Mouse (Mus musculus) hindbrain, postnatal 0 days (tissue): ENCODE data around the gene Gbf1. TPM values are rescaled to one million over a fixed set of nuclear protein-coding genes. Genes with fewer than 3 reads are reported as not detected.

Experiments used
- ATAC-seq: fragments of 200-750 bp; cut with Nextera tagmentation; 2 replicates; pipeline ENCODE4 v1.8.0; 2017; ENCODE audit warnings: mild to moderate bottlenecking, moderate TSS enrichment, moderate library complexity
- DNase-seq: peaks from one replicate; pipeline ENCODE4 v3.0.0-alpha.2; 2015; ENCODE audit warnings: low spot score
- H3K27ac ChIP-seq: fragments of 300-500 bp; sonication (generic); 2 replicates; pipeline ENCODE4 v1.5.1; 2014; ENCODE audit warnings: mild to moderate bottlenecking
- H3K27me3 ChIP-seq: fragments of 300-500 bp; sonication (generic); 2 replicates; pipeline ENCODE4 v1.6.1; 2014; ENCODE audit warnings: low read length, mixed read lengths; ENCODE audit not compliant: insufficient read depth
- H3K36me3 ChIP-seq: fragments of 300-500 bp; sonication (generic); 2 replicates; pipeline ENCODE4 v1.6.1; 2014; ENCODE audit warnings: low read length, mixed read lengths; ENCODE audit not compliant: insufficient read depth
- H3K4me1 ChIP-seq: fragments of 300-500 bp; sonication (generic); 2 replicates; pipeline ENCODE4 v1.6.1; 2014; ENCODE audit warnings: antibody characterized with exemption, low read length, mixed read lengths; ENCODE audit not compliant: insufficient read depth
- H3K4me2 ChIP-seq: fragments of 300-500 bp; sonication (generic); 2 replicates; pipeline ENCODE4 v1.6.1; 2014; ENCODE audit warnings: low read depth, mild to moderate bottlenecking, low read length, moderate library complexity, mixed read lengths
- H3K4me3 ChIP-seq: fragments of 300-500 bp; sonication (generic); 2 replicates; pipeline ENCODE4 v1.5.1; 2014; ENCODE audit warnings: low read length
- H3K9ac ChIP-seq: fragments of 300-500 bp; sonication (generic); replicated peaks from 2 replicates; pipeline ENCODE4 v1.6.1; 2014; ENCODE audit warnings: mild to moderate bottlenecking, low read length, moderate library complexity, mixed read lengths
- H3K9me3 ChIP-seq: fragments of 300-500 bp; sonication (generic); 2 replicates; pipeline ENCODE4 v1.6.1; 2016; ENCODE audit warnings: low read length, mixed read lengths
- CTCF ChIP-seq: IDR thresholded peaks from 2 replicates; pipeline ENCODE4 v1.5.1; 2016; ENCODE audit warnings: antibody characterized with exemption, control low read depth, low read depth
- WGBS: fragments of 180-500 bp; shearing (Covaris S2); extraction: QIAGEN DNeasy Blood & Tissue Kit; methylation state at CpG from one replicate; pipeline ENCODE4 v1.1.7; 2014; 5-methylcytosine and 5-hydroxymethylcytosine counted together
- polyA plus RNA-seq: library from polyadenylated mRNA; unstranded; fragments of >200 nt; fragmentation: Nextera tagmentation; extraction: Ambion mirVana; gene quantifications from 2 replicates; pipeline ENCODE4 v1.2.1, GENCODE M21; 2015
- total RNA-seq: library from RNA; depleted of rRNA; stranded (reverse); fragments of >200 nt; gene quantifications from 2 replicates; pipeline ENCODE4 v1.2.3, GENCODE M21; 2014

Gene Gbf1
- total and polyA plus RNA-seq, 2 experiments from 2014 or later, result 52.0 to 63.7 TPM

GRCm38 (mm10) chr19:46186611-46187010 lies 34.3 kb downstream of the Gbf1 start:
- no peak for TF ChIP-seq CTCF
- WGBS, result 52% methylated on average over 3 of the region's 3 CpGs
- H3K27ac ChIP-seq, result no peak overlapping the region
- H3K4me3 ChIP-seq, result no peak overlapping the region
- no peaks in the 10 kb centered on the region for H3K9me3 ChIP-seq
- H3K27me3 ChIP-seq, result no peaks in the 10 kb centered on the region
- DNase-seq (no peak), ATAC-seq (no peak)
- no peaks in the 10 kb centered on the region for H3K4me1 ChIP-seq
- no peak overlapping the region for H3K9ac ChIP-seq
- H3K4me2 ChIP-seq, result no peak overlapping the region
- H3K36me3 ChIP-seq, result 0 out of 2 replicates have a peak, but pooled peaks cover 6% of the 10 kb centered on the region

DNA sequence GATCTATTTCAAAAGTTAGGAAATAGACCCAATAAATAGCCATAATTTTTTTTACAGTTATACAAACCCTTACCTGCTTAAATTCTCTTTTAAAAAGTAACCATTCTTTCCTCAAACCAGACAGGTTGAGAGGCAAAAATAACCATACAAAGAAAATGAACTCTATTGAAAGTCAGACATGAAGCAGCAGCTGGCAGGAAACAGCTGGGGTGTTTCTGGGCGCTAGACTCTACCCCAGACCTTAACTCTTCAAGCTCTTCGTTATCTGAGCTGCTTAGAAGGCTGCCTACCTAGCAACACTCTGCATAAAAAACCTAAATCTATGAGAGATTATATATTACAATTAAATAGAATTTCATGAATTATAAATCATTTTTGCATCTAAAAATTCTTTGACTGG lies 34.9 kb downstream of the Gbf1 start:
- H3K9me3 ChIP-seq, result no peaks in the 10 kb centered on the region
- no peak overlapping the region for H3K9ac ChIP-seq
- H3K27ac ChIP-seq, result no peak overlapping the region
- H3K4me1 ChIP-seq, result no peaks in the 10 kb centered on the region
- no peak overlapping the region for H3K4me3 ChIP-seq
- TF ChIP-seq CTCF, result no peak
- H3K36me3 ChIP-seq, result 0 out of 2 replicates have a peak, but pooled peaks cover 3% of the 10 kb centered on the region
- H3K27me3 ChIP-seq, result no peaks in the 10 kb centered on the region
- ATAC-seq, result no peak
- H3K4me2 ChIP-seq, result no peak overlapping the region
- DNase-seq, result no peak
- 81% methylated on average over 2 of the region's 2 CpGs for WGBS

DNA sequence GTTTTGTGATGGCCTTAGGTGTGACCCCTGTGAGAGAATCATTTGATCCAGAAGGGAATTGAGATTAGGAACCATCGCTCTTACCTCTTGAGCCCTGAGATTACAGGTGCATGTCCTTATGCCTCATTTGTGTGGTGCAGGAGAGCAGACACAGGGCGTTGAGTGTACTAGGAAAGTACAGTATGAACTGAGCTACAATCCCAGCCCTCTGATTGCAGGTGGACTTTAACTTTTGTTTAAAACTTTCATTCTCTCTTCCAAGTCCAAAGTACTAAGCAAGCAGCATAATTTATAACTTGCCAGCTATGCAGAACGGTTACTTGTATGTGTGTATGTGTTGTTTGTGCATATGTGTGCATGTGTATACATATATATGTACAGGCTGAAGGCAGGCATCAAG lies 46.0 kb downstream of the Gbf1 start:
- DNase-seq, result no peak
- H3K36me3 ChIP-seq, result no peaks in the 10 kb centered on the region
- 96% methylated on average over 3 of the region's 3 CpGs for WGBS
- H3K27me3 ChIP-seq, result no peaks in the 10 kb centered on the region
- TF ChIP-seq CTCF, result no peak
- no peak overlapping the region for H3K9ac ChIP-seq
- H3K9me3 ChIP-seq, result no peaks in the 10 kb centered on the region
- no peak overlapping the region for H3K4me2 ChIP-seq
- ATAC-seq, result no peak
- no peak overlapping the region for H3K27ac ChIP-seq
- no peaks in the 10 kb centered on the region for H3K4me1 ChIP-seq
- no peak overlapping the region for H3K4me3 ChIP-seq

GRCm38 (mm10) chr19:46198891-46199290 lies 46.6 kb downstream of the Gbf1 start:
- Histone ChIP-seq H3K4me2 (no peak overlapping the region), H3K9me3 (no peaks in the 10 kb centered on the region), H3K4me1 (no peaks in the 10 kb centered on the region), H3K4me3 (no peak overlapping the region), H3K27me3 (no peaks in the 10 kb centered on the region), H3K36me3 (no peaks in the 10 kb centered on the region), H3K9ac (no peak overlapping the region), H3K27ac (no peak overlapping the region)
- ATAC-seq (no peak), DNase-seq (no peak)
- TF ChIP-seq CTCF, result no peak
- 86% methylated on average over 5 of the region's 5 CpGs for WGBS

- 89% methylated on average over 6 of the region's 6 CpGs for WGBS
- no peak for ATAC-seq
- TF ChIP-seq CTCF, result no peak
Observed at GRCm38 (mm10) chr19:46204166-46204565, 51.9 kb downstream of the Gbf1 start.

GRCm38 (mm10) chr19:46205680-46206079 lies 53.4 kb downstream of the Gbf1 start:
- Histone ChIP-seq H3K9me3 (no peaks in the 10 kb centered on the region), H3K36me3 (no peaks in the 10 kb centered on the region), H3K9ac (no peak overlapping the region), H3K4me1 (no peaks in the 10 kb centered on the region), H3K27ac (no peak overlapping the region), H3K27me3 (no peaks in the 10 kb centered on the region), H3K4me2 (no peak overlapping the region), H3K4me3 (no peak overlapping the region)
- 96% methylated on average over 6 of the region's 6 CpGs for WGBS
- TF ChIP-seq CTCF, result no peak
- ATAC-seq (no peak), DNase-seq (no peak)

More at GRCm38 (mm10) chr19:46204166-46204565, 51.9 kb downstream of the Gbf1 start:
- H3K9me3 ChIP-seq, result no peaks in the 10 kb centered on the region
- no peaks in the 10 kb centered on the region for H3K4me1 ChIP-seq
- H3K36me3 ChIP-seq, result no peaks in the 10 kb centered on the region
- no peak overlapping the region for H3K9ac ChIP-seq
- DNase-seq, result no peak
- H3K27me3 ChIP-seq, result no peaks in the 10 kb centered on the region
- no peak overlapping the region for H3K4me3 ChIP-seq
- no peak overlapping the region for H3K27ac ChIP-seq
- H3K4me2 ChIP-seq, result no peak overlapping the region

DNA sequence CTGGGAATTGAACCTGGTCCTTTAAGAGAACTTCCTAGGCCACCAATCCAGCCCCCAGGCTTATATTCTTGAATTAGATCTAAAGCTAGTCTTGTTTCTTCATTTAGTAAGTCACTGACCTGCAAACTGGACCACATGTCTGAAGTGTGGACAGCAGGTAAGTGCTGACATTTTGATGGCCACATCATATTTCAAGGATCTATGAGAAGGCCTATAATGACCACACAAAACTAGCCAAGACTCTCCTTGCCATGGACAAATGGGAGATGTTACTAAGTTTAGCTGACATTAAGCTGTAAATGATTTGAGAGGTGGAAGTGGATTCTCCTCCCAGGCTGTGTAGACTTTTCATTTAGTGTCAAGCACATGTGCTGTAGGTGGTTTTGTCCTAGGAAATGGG lies 58.6 kb downstream of the Gbf1 start:
- TF ChIP-seq CTCF, result no peak
- DNase-seq, result no peak
- Histone ChIP-seq H3K4me3 (no peak overlapping the region), H3K9me3 (no peaks in the 10 kb centered on the region), H3K27ac (no peak overlapping the region), H3K36me3 (no peaks in the 10 kb centered on the region), H3K4me1 (no peaks in the 10 kb centered on the region; the same call in 1 of the 2 replicates), H3K27me3 (no peaks in the 10 kb centered on the region), H3K9ac (no peak overlapping the region), H3K4me2 (no peak overlapping the region)
- no peak for ATAC-seq
